Mouse (Mus musculus): ENCODE data around the gene Sestd1. TPM values are rescaled to one million over a fixed set of nuclear protein-coding genes. Genes with fewer than 3 reads are reported as not detected.

Sestd1 gene
- polyA plus RNA-seq, 1 experiment from 2014 or later = 14.7 TPM

GRCm38 (mm10) chr2:77166366-77166765, 114.0 kb downstream of the Sestd1 start:
- Histone ChIP-seq H3K4me1 (peaks cover 22% of the 10 kb centered on the region), H3K27me3 (ENCODE audit: low read depth, poor library complexity, severe bottlenecking) (no peaks in the 10 kb centered on the region; the same call in 1 of the 2 replicates), H3K27ac (replicated peaks) (no peak overlapping the region), H3K4me3 (no peak overlapping the region), H3K9me3 (replicated peaks) (no peaks in the 10 kb centered on the region), H3K36me3 (no peaks in the 10 kb centered on the region)
- 87% methylated on average over 4 of the region's 4 CpGs for WGBS
- no peak for DNase-seq (ENCODE audit: low spot score)

- DNase-seq (ENCODE audit: low spot score) = no peak
- H3K27me3 ChIP-seq (ENCODE audit: low read depth, poor library complexity, severe bottlenecking) = no peaks in the 10 kb centered on the region; the same call in 1 of the 2 replicates
- 87% methylated on average over 3 of the region's 3 CpGs for WGBS
- H3K4me3 ChIP-seq = no peak overlapping the region
- H3K9me3 ChIP-seq (replicated peaks) = no peaks in the 10 kb centered on the region
- H3K4me1 ChIP-seq = peaks cover 5% of the 10 kb centered on the region
- no peaks in the 10 kb centered on the region for H3K36me3 ChIP-seq
- no peak overlapping the region for H3K27ac ChIP-seq (replicated peaks)
These were observed 115.7 kb downstream of the Sestd1 start for GRCm38 (mm10) chr2:77164662-77165061.

GRCm38 (mm10) chr2:77163381-77163780, 117.0 kb downstream of the Sestd1 start:
- H3K27ac ChIP-seq (replicated peaks) = no peak overlapping the region
- no peaks in the 10 kb centered on the region for H3K9me3 ChIP-seq (replicated peaks)
- H3K27me3 ChIP-seq (ENCODE audit: low read depth, poor library complexity, severe bottlenecking) = no peaks in the 10 kb centered on the region
- no peaks in the 10 kb centered on the region for H3K4me1 ChIP-seq
- no peak for DNase-seq (ENCODE audit: low spot score)
- no peak overlapping the region for H3K4me3 ChIP-seq
- 84% methylated on average over 3 of the region's 3 CpGs for WGBS
- no peaks in the 10 kb centered on the region for H3K36me3 ChIP-seq

GRCm38 (mm10) chr2:77162135-77162534, 118.3 kb downstream of the Sestd1 start:
- WGBS = 86% methylated on average over 3 of the region's 3 CpGs
- H3K27ac ChIP-seq (replicated peaks) = no peak overlapping the region
- no peaks in the 10 kb centered on the region for H3K27me3 ChIP-seq (ENCODE audit: low read depth, poor library complexity, severe bottlenecking)
- H3K4me1 ChIP-seq = no peaks in the 10 kb centered on the region
- no peaks in the 10 kb centered on the region for H3K36me3 ChIP-seq
- H3K4me3 ChIP-seq = no peak overlapping the region
- no peak for DNase-seq (ENCODE audit: low spot score)
- H3K9me3 ChIP-seq (replicated peaks) = no peaks in the 10 kb centered on the region

DNA sequence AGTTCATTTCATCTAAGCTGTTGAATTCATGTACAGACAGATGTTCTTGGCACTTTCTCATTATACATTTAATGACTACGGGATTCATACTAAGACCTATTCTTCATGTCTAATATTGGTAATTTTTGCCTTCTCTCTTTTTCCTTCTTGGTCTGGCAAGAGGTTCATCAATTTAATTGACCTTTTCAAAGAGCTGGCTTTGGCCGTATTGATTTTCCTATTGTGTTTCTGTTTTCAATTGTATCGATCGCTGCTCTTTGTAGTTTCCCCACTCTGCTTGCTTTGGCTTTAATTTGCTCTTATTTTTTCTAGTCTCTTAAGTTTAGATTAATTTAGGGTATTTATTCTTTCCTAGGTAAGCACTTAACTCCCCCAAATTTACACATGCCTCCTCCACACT, 122.8 kb downstream of the Sestd1 start:
- 90% methylated on average over 4 of the region's 4 CpGs for WGBS
- no peaks in the 10 kb centered on the region for H3K4me1 ChIP-seq
- DNase-seq (ENCODE audit: low spot score) = no peak
- H3K9me3 ChIP-seq (replicated peaks) = no peaks in the 10 kb centered on the region
- H3K36me3 ChIP-seq = no peaks in the 10 kb centered on the region
- no peak overlapping the region for H3K4me3 ChIP-seq
- H3K27me3 ChIP-seq (ENCODE audit: low read depth, poor library complexity, severe bottlenecking) = no peaks in the 10 kb centered on the region
- no peak overlapping the region for H3K27ac ChIP-seq (replicated peaks)

- Histone ChIP-seq H3K27ac (replicated peaks) (no peak overlapping the region), H3K36me3 (no peaks in the 10 kb centered on the region), H3K4me3 (no peak overlapping the region), H3K9me3 (replicated peaks) (no peaks in the 10 kb centered on the region), H3K4me1 (0 out of 2 replicates have a peak, but pooled peaks cover under 1% of the 10 kb centered on the region), H3K27me3 (ENCODE audit: low read depth, poor library complexity, severe bottlenecking) (no peaks in the 10 kb centered on the region)
- no peak for DNase-seq (ENCODE audit: low spot score)
- 54% methylated on average over 4 of the region's 4 CpGs for WGBS
These were observed 126.3 kb downstream of the Sestd1 start for GRCm38 (mm10) chr2:77154080-77154479.

GRCm38 (mm10) chr2:77151255-77151654, 129.1 kb downstream of the Sestd1 start:
- no peak for DNase-seq (ENCODE audit: low spot score)
- Histone ChIP-seq H3K27me3 (ENCODE audit: low read depth, poor library complexity, severe bottlenecking) (no peaks in the 10 kb centered on the region), H3K27ac (replicated peaks) (no peak overlapping the region), H3K9me3 (replicated peaks) (no peaks in the 10 kb centered on the region), H3K4me3 (no peak overlapping the region), H3K4me1 (0 out of 2 replicates have a peak, but pooled peaks cover 3% of the 10 kb centered on the region), H3K36me3 (no peaks in the 10 kb centered on the region)
- 90% methylated on average over 8 of the region's 8 CpGs for WGBS

GRCm38 (mm10) chr2:77149576-77149975, 130.8 kb downstream of the Sestd1 start:
- Histone ChIP-seq H3K27me3 (ENCODE audit: low read depth, poor library complexity, severe bottlenecking) (no peaks in the 10 kb centered on the region), H3K27ac (replicated peaks) (no peak overlapping the region), H3K9me3 (replicated peaks) (no peaks in the 10 kb centered on the region), H3K4me3 (no peak overlapping the region), H3K4me1 (0 out of 2 replicates have a peak, but pooled peaks cover 3% of the 10 kb centered on the region), H3K36me3 (no peaks in the 10 kb centered on the region)
- DNase-seq (ENCODE audit: low spot score) = no peak
- 76% methylated on average over 2 of the region's 2 CpGs for WGBS

DNA sequence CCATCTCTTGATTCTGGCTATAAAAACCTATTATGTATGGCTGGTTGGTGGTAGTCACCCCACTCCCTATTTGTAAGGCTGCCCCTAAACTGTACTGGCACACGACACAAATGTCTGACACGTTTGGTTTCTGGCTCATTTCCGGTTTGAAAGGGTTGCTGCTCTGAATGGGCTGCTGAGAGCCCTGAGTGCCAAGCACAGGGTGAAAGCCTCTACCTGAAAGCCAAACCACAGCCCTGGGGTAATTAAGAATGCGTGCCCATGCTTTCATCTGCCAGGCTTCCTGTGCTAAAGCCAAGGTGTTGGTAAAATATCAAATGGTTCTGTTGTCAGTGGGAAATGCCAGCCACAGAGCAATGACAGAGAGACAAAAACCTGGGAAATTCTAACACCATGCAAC, 132.2 kb downstream of the Sestd1 start:
- 72% methylated on average over 4 of the region's 4 CpGs for whole genome bisulfite sequencing
- Histone ChIP-seq H3K27ac (replicated peaks) (no peak overlapping the region), H3K9me3 (replicated peaks) (no peaks in the 10 kb centered on the region), H3K36me3 (no peaks in the 10 kb centered on the region), H3K27me3 (ENCODE audit: low read depth, poor library complexity, severe bottlenecking) (no peaks in the 10 kb centered on the region), H3K4me1 (0 out of 2 replicates have a peak, but pooled peaks cover 3% of the 10 kb centered on the region), H3K4me3 (no peak overlapping the region)
- DNase-seq (ENCODE audit: low spot score) = no peak

- Histone ChIP-seq H3K27ac (replicated peaks) (no peak overlapping the region), H3K4me1 (0 out of 2 replicates have a peak, but pooled peaks cover 3% of the 10 kb centered on the region), H3K4me3 (no peak overlapping the region), H3K36me3 (no peaks in the 10 kb centered on the region), H3K27me3 (ENCODE audit: low read depth, poor library complexity, severe bottlenecking) (no peaks in the 10 kb centered on the region), H3K9me3 (replicated peaks) (no peaks in the 10 kb centered on the region)
- 79% methylated on average over 2 of the region's 2 CpGs for WGBS
- no peak for DNase-seq (ENCODE audit: low spot score)
These were observed 133.4 kb downstream of the Sestd1 start for GRCm38 (mm10) chr2:77146968-77147367.

DNA sequence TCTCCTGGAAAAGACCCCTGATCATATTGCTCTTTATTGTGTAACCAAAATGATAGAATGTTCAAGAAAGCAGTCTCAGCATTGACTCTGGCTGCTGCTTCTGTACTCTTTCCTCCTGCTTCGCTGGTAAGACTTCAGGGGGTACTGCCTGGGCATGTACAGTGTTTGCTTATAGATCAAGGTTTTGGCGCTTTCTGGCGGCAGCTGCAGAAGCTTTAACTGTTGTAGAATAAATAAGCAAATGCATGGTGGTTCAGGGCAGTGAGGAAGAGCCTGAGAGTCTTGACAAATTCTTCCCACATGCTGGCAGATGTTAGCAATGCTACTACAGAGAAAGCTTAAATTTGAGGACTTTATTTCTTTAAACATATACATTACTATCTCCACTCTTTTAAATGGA, 134.1 kb downstream of the Sestd1 start:
- WGBS = 80% methylated on average over 3 of the region's 3 CpGs
- DNase-seq (ENCODE audit: low spot score) = no peak
- Histone ChIP-seq H3K4me1 (0 out of 2 replicates have a peak, but pooled peaks cover 3% of the 10 kb centered on the region), H3K9me3 (replicated peaks) (no peaks in the 10 kb centered on the region), H3K36me3 (no peaks in the 10 kb centered on the region), H3K27ac (replicated peaks) (no peak overlapping the region), H3K4me3 (no peak overlapping the region), H3K27me3 (ENCODE audit: low read depth, poor library complexity, severe bottlenecking) (no peaks in the 10 kb centered on the region)

- WGBS = 90% methylated on average over 6 of the region's 6 CpGs
- Histone ChIP-seq H3K27me3 (ENCODE audit: low read depth, poor library complexity, severe bottlenecking) (no peaks in the 10 kb centered on the region), H3K9me3 (replicated peaks) (no peaks in the 10 kb centered on the region), H3K4me3 (no peak overlapping the region), H3K4me1 (no peaks in the 10 kb centered on the region), H3K36me3 (no peaks in the 10 kb centered on the region), H3K27ac (replicated peaks) (no peak overlapping the region)
- DNase-seq (ENCODE audit: low spot score) = no peak
These were observed 136.9 kb downstream of the Sestd1 start for GRCm38 (mm10) chr2:77143536-77143935.

DNA sequence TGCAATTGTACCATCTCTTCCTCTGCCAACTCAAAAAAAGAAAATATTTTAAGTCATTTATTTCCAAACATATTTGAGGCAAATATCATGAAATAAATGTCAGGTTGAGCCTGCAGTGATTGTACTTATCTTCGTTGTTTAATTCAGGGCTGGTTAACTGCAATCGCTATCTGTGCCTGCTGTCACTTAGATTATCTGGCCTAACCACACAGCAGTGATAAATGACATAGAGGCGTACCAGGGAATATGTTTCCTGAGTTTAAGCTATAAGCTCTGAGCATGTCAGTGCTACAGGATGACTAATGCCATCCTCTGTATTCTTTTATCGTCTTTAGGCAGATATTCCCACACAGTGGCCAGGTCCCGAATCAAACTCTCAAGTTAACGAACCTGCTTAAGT, 141.5 kb downstream of the Sestd1 start:
- Histone ChIP-seq H3K4me3 (no peak overlapping the region), H3K4me1 (no peaks in the 10 kb centered on the region), H3K27me3 (ENCODE audit: low read depth, poor library complexity, severe bottlenecking) (no peaks in the 10 kb centered on the region), H3K27ac (replicated peaks) (no peak overlapping the region), H3K36me3 (no peaks in the 10 kb centered on the region), H3K9me3 (replicated peaks) (no peaks in the 10 kb centered on the region)
- no peak for DNase-seq (ENCODE audit: low spot score)
- 94% methylated on average over 6 of the region's 6 CpGs for WGBS

DNA sequence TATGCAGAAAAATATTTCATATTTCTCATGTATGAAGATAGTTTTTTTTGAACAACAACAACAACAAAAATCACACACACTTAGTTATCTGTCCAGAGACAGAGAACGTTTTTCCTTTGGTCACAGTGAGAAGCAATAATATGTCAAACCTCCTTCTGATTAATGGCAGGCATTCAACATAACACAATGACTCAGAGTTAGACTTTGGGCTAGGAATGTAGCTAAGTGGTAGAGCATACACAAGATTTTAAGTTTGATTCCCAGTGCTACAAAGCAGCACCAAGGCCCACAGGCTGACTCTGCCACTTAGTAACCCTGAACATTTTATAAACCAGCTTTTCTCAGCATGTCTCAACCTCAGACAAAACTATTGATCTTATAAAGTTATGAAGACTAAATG, 145.5 kb downstream of the Sestd1 start:
- 83% methylated on average over 1 of the region's 1 CpGs for WGBS
- DNase-seq (ENCODE audit: low spot score) = no peak
- no peaks in the 10 kb centered on the region for H3K36me3 ChIP-seq
- no peaks in the 10 kb centered on the region for H3K4me1 ChIP-seq
- H3K27ac ChIP-seq (replicated peaks) = no peak overlapping the region
- H3K9me3 ChIP-seq (replicated peaks) = no peaks in the 10 kb centered on the region
- no peak overlapping the region for H3K4me3 ChIP-seq
- no peaks in the 10 kb centered on the region for H3K27me3 ChIP-seq (ENCODE audit: low read depth, poor library complexity, severe bottlenecking)

Data from midbrain, embryonic 10.5 days (tissue).